Mouse (Mus musculus): ENCODE measurements around the gene Cfap57. TPM values are rescaled to one million over a fixed set of nuclear protein-coding genes. Genes with fewer than 3 reads are reported as not detected.

Cfap57 gene
- not detected in 3 replicates for total RNA-seq (2017)

- peak; percentile 89 for ATAC-seq (replicated peaks; ENCODE audit: insufficient number of reproducible peaks, low FRiP score, low TSS enrichment, poor library complexity, severe bottlenecking)
Observed at GRCm38 (mm10) chr4:118620279-118620966, at the start of gene Cfap57, which contains the start of gene Ebna1bp2. Gene Cfap57, minus strand, starts transcription at chr4:118620777. Gene Ebna1bp2, plus strand, starts transcription at chr4:118620799.

GRCm38 (mm10) chr4:118658652-118659051 is 38.1 kb upstream of the Cfap57 start, which contains the start of gene Olfr62:
Gene Olfr62, plus strand, starts transcription at chr4:118658952.
- ATAC-seq (replicated peaks; ENCODE audit: insufficient number of reproducible peaks, low FRiP score, low TSS enrichment, poor library complexity, severe bottlenecking): no peak

GRCm38 (mm10) chr4:118645234-118645633 is 24.7 kb upstream of the Cfap57 start:
- ATAC-seq (replicated peaks; ENCODE audit: insufficient number of reproducible peaks, low FRiP score, low TSS enrichment, poor library complexity, severe bottlenecking): 0 out of 2 replicates have a peak, but pooled peaks have one; percentile 59

- no peak for ATAC-seq (replicated peaks; ENCODE audit: insufficient number of reproducible peaks, low FRiP score, low TSS enrichment, poor library complexity, severe bottlenecking)
Observed at GRCm38 (mm10) chr4:118642346-118643190, 22.0 kb upstream of the Cfap57 start.

- ATAC-seq (replicated peaks; ENCODE audit: insufficient number of reproducible peaks, low FRiP score, low TSS enrichment, poor library complexity, severe bottlenecking): no peak
Observed at GRCm38 (mm10) chr4:118630261-118630660, 9.7 kb upstream of the Cfap57 start.

- ATAC-seq (replicated peaks; ENCODE audit: insufficient number of reproducible peaks, low FRiP score, low TSS enrichment, poor library complexity, severe bottlenecking): no peak
Observed at GRCm38 (mm10) chr4:118621781-118622180, 1.2 kb upstream of the Cfap57 start.

GRCm38 (mm10) chr4:118620967-118621320 is 367 bp upstream of the Cfap57 start:
- no peak for ATAC-seq (replicated peaks; ENCODE audit: insufficient number of reproducible peaks, low FRiP score, low TSS enrichment, poor library complexity, severe bottlenecking)

GRCm38 (mm10) chr4:118615412-118615811 is 5.2 kb downstream of the Cfap57 start:
- ATAC-seq (replicated peaks; ENCODE audit: insufficient number of reproducible peaks, low FRiP score, low TSS enrichment, poor library complexity, severe bottlenecking): no peak

GRCm38 (mm10) chr4:118612619-118613018 is 8.0 kb downstream of the Cfap57 start:
- ATAC-seq (replicated peaks; ENCODE audit: insufficient number of reproducible peaks, low FRiP score, low TSS enrichment, poor library complexity, severe bottlenecking): no peak

GRCm38 (mm10) chr4:118609836-118610235 is 10.7 kb downstream of the Cfap57 start:
- ATAC-seq (replicated peaks; ENCODE audit: insufficient number of reproducible peaks, low FRiP score, low TSS enrichment, poor library complexity, severe bottlenecking): no peak

- no peak for ATAC-seq (replicated peaks; ENCODE audit: insufficient number of reproducible peaks, low FRiP score, low TSS enrichment, poor library complexity, severe bottlenecking)
Observed at GRCm38 (mm10) chr4:118604065-118604464, 16.5 kb downstream of the Cfap57 start.

GRCm38 (mm10) chr4:118589733-118590130 is 30.8 kb downstream of the Cfap57 start:
- ATAC-seq (replicated peaks; ENCODE audit: insufficient number of reproducible peaks, low FRiP score, low TSS enrichment, poor library complexity, severe bottlenecking): no peak

GRCm38 (mm10) chr4:118589053-118589732 is 31.4 kb downstream of the Cfap57 start:
- no peak for ATAC-seq (replicated peaks; ENCODE audit: insufficient number of reproducible peaks, low FRiP score, low TSS enrichment, poor library complexity, severe bottlenecking)

- ATAC-seq (replicated peaks; ENCODE audit: insufficient number of reproducible peaks, low FRiP score, low TSS enrichment, poor library complexity, severe bottlenecking): no peak
Observed at GRCm38 (mm10) chr4:118582629-118583028, 37.9 kb downstream of the Cfap57 start.

- no peak for ATAC-seq (replicated peaks; ENCODE audit: insufficient number of reproducible peaks, low FRiP score, low TSS enrichment, poor library complexity, severe bottlenecking)
Observed at GRCm38 (mm10) chr4:118581508-118581907, 39.1 kb downstream of the Cfap57 start.

- ATAC-seq (replicated peaks; ENCODE audit: insufficient number of reproducible peaks, low FRiP score, low TSS enrichment, poor library complexity, severe bottlenecking): no peak
Observed at GRCm38 (mm10) chr4:118579313-118579712, 41.3 kb downstream of the Cfap57 start.

- no peak for ATAC-seq (replicated peaks; ENCODE audit: insufficient number of reproducible peaks, low FRiP score, low TSS enrichment, poor library complexity, severe bottlenecking)
Observed at GRCm38 (mm10) chr4:118576097-118576496, 44.5 kb downstream of the Cfap57 start.

GRCm38 (mm10) chr4:118571441-118571840 is 49.1 kb downstream of the Cfap57 start:
- no peak for ATAC-seq (replicated peaks; ENCODE audit: insufficient number of reproducible peaks, low FRiP score, low TSS enrichment, poor library complexity, severe bottlenecking)

GRCm38 (mm10) chr4:118569320-118569719 is 51.3 kb downstream of the Cfap57 start:
- no peak for ATAC-seq (replicated peaks; ENCODE audit: insufficient number of reproducible peaks, low FRiP score, low TSS enrichment, poor library complexity, severe bottlenecking)
